Mouse (Mus musculus): Measurements from ENCODE around the gene Ppp1r37.
"Not testable (repeated sequence)": the region's sequence is repeated elsewhere in the genome, so short reads cannot be mapped to it uniquely, and the experiment has no call there.

The Ppp1r37 gene

DNA sequence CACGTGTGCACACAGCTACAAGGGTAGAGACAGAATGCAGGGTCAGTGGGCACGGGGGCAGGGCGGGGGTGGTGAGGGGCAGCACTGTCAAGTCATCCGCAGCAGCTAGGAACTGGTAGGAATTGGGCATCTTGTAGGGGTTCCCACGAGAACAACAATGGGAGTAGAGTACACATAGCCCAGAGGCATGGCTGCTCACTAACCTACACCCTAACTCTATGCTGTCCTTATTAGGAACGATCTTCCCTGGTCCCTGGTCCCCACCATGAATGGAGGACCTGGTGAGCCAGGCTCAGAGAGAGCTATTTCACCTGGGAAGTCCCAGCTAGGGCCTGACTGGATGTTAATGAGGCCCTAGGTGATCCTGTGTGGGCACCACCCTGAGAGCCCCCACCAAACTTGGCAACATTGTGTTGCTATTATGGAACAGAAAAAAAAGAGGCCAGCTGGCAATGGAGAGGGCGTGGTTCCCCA is 21.2 kb downstream of the Ppp1r37 start:
- in situ Hi-C loops (cut with MboI, MseI): no loop called here

DNA sequence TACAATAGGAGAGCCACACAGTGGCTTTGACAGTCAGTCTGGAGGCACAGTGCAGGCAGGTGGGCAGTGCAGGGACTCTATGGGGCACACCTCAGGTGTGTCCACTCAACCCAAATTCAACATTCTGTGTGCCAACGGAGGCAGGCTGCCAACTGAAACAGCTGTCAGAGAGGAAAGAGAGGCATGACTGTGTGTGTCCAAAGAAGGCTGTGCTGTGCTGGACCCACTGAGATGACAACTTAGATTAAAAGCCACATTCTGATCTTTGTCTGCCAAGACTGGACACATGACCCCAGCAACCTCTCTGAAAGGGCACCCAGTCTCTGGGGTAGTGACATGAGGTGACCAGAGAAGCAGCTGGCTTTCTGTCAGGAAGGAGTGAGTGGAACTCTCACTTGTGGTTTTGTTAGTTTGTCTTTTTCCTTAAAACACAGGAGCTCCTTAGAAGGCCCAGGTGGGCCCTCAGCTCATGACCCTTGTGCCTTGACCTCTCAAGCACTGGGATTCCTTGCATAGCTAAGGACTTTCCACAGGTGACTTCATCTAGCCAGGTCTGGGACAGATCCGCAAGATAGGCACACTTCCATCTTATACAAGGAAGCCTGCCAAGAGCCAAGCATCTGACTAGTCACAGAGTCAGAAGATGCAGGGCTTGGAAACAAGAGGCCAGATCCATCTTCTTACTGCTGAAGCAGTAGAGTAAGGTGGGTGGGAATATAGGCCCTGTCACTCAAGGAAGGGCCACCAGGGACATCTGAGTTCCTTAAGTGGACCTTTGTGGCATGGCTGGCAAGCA is 21.9 kb downstream of the Ppp1r37 start:
- in situ Hi-C loops (cut with MboI, MseI): no loop called here

DNA sequence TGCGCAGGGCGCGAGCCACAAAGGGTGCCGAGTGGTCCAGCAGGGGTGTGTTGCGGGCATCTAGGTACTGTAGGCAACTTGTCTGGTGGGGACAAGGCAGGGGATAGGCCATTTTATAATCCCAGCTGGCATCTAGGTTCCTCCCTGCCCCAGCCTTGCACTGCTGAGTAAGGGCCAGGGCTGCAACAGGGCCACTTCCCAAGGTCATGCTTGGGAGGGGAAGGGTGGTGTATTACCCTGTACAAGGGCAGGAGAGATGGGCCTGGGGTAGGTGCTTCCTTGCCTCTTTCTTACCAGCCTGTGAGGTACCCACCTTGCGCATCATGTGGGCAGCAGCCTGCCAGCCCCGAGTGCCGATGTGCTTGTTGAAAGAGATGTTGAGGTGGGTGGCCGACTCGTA is 28.2 kb downstream of the Ppp1r37 start:
- in situ Hi-C loops (cut with MboI, MseI): no loop called here

DNA sequence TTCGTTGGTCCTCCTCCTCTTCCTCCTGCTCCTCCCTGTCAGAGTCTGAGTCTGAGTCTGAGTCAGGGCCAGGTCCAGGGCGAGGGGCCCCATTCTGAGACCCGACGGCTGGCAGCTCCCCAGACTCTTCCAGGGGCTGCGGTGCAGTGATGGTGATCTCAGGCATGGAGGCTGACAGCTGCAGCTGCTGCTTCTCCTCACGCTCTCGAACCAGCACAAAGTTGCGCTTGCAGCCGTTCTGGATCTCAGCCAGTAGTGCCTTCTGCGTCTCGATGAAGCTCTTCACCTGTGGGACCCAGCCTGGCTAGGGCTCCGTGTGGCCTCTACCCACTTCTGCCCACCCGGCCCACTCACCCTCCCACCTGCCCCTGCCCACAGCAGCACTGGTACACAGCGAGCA is 30.6 kb downstream of the Ppp1r37 start:
- in situ Hi-C loops (cut with MboI, MseI): no loop called here

DNA sequence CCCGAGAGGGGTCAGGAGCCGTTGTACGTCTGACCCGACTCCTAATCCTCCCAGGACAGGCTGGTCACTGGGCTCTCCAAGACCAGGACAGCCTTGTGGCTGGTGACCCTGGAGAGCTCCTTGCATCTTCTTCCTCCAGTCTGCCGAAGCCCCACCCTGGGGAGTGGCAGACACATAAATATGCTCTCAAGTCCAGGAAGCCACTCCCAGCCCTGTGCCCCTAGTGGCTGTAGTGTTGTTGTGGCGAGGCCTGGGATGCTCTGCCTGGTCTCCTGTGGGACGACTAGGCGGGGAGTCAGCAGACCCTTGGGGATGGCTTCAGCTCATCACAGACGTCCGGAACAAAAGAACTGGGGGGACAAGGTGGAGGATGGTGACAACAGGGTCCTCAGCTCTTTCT is 31.8 kb downstream of the Ppp1r37 start:
- in situ Hi-C loops (cut with MboI, MseI): no loop called here

DNA sequence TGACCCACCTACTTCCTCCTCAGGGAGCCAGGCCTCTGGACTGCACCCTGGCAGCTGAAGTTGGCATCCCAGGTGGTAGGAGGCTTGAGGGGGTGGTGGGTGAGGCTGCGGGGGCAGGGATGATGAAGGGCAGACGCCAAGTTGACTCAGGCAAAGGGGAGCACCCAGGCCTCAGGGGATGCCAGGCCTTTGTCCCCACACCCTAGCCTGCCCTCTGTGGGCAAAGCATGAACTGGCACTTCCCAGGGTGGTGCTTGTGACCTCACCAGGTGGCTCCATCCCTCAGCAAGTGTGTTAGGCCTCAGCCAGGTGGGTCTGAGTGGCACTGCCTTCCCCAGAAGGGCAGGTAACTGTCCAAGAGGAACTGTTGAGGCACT is 37.8 kb downstream of the Ppp1r37 start:
- in situ Hi-C loops (cut with MboI, MseI): no loop called here

DNA sequence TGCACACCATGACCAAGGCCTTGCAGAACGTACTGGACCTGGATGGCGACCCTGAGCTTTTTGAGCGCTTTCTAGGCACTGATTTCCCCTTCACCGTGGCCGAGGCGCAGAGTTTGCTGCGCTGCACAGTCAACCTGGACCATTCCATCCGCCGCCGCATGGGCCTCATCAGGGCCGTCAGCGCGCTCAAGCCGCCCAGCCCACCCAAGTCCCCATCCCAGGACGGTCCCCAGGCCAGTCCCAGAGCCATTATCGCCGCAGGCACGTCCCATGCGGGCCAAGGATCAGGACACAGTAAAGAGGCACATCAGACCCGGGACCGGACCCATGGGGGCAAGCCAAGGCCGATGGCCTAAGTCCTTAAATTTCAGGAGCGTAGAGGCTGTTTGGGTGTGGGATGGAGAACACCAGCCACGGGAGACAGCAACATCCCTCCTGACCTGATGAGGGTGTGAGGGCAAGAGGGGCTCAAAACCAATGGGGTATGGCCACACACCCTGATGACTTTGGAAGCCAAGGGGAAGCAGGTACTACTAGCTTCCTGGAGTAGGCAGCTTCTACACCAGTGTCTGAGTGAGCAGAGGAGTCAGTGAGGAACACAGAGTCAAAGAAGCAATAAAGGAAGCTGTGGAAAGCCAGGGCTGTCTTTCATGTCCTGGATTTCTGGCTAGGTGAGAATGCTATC is 38.3 kb downstream of the Ppp1r37 start:
- in situ Hi-C loops (cut with MboI, MseI): no loop called here

DNA sequence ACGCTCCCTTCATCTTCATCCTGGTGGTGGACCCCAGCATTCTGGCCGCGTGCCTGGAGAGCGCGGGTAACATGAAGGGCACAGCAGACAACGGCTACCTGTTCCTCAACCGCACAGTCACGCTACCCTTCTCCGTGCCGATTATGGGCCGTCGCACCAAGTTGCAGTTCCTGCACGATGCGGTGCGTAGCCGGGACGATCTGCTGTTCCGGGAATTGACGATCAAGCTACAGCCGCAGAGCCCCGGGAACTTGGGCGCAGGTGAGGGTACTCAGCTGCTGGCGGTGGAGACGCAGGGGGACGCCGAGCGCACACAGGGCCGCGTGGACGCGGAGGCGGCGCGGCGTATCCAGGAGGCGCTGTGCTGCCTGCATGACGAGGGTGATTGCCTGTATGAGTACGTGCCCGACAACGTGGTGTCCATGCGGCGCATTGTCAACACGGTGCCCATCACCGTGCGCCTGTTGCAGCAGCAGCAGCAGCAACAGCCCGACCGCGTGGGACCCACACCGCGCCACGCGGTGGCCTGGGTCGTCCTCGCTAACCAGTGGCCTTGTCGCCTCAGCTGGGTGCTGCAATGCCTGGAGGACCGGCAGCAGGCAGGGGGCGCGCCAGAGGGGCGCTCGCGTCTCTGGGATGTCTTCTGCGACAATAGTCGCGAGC is 39.0 kb downstream of the Ppp1r37 start:
- in situ Hi-C loops (cut with MboI, MseI): no loop called here

DNA sequence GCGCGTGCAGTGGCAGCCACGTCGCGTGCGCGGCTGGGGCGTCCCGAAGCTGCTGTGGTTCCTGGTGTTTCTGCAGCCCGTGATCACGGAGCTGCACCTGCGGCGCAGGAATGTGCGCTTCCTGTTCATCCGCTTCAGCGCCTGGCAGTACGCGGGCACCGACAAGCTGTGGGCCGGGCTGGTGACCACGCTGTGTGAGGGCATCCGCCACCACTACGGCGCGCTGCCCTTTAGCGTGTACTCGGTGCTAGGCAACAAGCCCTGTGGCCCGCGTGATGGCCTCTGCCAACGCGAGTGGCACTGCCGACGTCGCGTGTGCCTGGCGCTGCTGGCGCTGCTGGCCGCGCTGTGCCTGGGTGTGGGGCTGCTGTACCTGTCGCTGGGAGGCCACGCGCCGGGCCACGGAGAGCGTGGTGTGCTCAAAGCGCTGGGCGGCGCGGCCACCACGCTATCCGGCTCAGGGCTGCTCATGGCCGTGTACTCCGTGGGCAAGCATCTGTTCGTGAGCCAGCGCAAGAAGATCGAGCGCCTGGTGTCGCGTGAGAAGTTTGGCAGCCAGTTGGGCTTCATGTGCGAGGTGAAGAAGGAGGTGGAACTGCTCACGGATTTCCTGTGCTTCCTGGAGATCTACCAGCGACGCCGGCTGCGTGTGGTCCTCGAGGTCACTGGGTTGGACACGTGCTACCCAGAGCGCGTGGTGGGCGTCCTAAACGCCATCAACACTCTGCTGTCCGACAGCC is 39.7 kb downstream of the Ppp1r37 start:
- in situ Hi-C loops (cut with MboI, MseI): no loop called here

DNA sequence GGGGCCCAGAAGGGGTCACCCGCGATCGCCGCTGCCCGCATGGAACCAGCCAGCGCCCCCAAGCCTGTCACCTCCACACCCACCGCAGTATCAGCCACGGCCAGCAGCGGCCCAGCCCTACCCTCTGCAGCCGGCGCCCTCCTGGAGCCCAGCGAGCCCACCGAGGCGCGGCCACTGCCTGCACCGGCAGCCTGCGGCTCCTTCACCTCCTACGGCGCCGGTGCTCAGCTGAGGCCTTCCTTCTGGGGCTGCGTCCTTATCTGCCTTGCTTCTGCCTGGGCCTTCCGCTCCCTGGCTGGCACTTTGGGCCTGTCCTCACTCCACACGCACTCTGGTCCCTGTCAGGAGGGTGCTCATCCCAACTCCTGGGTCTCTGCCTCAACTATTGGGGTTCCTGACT is 42.8 kb downstream of the Ppp1r37 start:
- in situ Hi-C loops (cut with MboI, MseI): no loop called here

DNA sequence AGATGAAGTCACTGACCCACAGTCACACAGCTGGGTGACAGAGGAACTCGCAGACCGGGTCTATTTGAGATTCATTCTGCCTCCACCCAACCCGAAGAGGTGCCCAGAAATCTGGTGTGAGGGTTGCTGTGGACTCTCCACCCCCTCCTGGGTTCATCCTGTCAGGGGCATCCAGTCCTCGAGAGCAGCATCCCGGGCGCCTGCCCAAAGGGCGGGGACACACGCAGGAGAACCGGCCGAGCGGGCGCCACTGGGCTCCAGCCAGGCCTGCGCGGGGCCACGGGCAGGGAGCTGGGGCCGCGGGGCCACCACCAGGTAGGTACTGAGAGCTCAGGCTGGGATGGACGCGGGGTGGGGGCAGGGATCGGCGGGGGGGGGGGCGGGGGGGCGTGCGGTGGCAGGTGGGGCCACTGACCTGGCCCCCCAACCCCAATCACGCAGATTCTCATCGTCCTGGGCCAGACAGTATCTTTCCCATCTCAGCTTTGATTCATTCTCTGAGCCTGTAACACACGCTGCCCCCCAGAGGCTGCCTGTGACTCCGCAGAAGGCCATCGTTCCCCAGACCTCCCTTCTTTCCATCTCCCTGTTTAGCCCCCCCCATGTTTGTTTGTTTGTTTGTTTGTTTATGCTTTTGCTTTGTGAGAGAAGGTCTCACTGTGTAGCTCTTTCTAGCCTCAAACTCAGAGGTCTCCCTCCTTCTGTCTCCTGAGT is 45.1 kb downstream of the Ppp1r37 start, which contains the start of gene Nkpd1:
TSS of gene Nkpd1 (plus strand) at position 187 of the 714 bp plus-strand sequence.
- in situ Hi-C loops (cut with MboI, MseI): loop anchor here (5.0 kb wide), 1 partner anchor 116 kb away; the partner anchor contains the start of genes Ckm and Klc3

DNA sequence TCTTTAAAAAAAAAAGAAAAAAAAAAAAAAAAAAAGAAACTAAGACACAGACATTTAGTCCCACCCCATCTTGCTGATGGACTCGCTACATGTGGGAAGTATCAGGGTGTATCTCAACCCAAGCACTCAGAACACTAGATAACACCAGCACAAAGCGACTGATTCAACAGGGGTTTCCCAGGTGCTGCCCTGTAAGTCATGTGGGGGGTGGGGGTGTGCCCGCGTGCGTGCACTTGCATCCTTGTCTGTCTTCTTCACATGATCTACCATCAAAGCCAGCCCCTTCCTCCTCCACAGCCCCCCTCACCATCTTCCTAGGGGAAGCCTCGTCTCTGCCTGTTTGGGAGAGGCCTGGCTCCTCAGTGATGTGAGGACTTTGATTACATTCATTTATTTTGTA is 50.5 kb downstream of the Ppp1r37 start:
- in situ Hi-C loops (cut with MboI, MseI): no loop called here

DNA sequence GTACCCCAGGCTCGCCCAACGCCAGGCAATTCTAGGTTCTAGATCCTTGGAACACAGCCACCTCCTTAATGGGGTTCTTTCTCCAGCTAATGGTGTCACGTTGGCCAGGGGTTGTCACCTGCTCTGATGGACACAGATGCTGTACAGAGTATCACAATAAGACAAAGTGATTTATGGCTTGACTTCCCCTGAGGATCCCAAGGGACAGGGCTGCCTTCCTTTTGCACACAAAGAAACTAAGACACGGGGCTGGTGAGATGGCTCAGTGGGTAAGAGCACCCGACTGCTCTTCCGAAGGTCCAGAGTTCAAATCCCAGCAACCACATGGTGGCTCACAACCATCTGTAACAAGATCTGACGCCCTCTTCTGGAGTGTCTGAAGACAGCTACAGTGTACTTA is 50.9 kb downstream of the Ppp1r37 start:
- in situ Hi-C loops (cut with MboI, MseI): not testable (repeated sequence)

DNA sequence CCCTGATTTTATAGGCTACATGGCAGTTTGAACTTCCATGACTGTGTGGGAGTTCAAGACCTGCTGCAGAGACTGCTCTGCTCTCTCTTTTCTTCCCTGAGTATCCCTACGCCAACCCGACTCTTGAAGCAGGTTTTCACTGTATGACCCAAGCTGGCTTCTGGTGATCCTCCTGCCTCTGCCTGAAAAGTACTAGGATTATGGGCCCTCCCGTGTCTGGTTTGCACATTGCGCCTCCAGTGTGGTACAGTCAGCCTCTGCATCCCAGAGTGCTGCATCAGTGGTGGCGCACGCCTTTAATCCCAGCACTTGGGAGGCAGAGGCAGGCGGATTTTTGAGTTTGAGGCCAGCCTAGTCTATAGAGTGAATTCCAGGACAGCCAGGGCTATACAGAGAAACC is 53.1 kb downstream of the Ppp1r37 start:
- in situ Hi-C loops (cut with MboI, MseI): no loop called here

DNA sequence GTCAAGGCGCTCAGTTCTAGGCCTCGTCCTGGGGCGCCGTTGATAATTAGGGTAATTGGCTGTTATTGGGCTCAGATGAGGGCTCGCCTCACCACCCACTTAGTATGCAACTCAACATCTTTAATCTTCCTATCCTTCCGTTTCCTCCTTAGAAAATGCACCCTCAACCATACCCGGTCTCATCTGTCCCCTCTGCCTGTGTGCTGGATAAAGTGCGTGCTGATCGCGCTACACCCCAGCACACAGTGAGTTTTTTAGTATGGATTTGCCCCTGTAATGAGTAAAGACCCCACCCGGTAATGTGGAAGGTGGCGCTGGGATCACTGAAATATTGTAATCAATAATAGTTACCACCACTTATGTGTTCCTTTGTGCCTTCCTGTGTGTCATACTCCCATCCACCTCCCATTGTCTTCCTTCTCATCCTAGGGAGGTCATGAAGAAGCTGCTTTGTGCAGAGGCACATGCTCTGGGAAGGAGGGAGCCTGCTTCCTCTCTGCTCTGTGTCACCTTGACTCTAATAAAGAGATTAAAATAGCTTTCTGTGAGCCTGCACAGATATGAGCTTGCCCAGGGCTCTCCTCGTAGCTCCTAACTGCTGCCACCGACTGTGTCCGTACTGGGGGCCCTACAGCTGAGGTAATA is 53.8 kb downstream of the Ppp1r37 start:
- in situ Hi-C loops (cut with MboI, MseI): no loop called here

DNA sequence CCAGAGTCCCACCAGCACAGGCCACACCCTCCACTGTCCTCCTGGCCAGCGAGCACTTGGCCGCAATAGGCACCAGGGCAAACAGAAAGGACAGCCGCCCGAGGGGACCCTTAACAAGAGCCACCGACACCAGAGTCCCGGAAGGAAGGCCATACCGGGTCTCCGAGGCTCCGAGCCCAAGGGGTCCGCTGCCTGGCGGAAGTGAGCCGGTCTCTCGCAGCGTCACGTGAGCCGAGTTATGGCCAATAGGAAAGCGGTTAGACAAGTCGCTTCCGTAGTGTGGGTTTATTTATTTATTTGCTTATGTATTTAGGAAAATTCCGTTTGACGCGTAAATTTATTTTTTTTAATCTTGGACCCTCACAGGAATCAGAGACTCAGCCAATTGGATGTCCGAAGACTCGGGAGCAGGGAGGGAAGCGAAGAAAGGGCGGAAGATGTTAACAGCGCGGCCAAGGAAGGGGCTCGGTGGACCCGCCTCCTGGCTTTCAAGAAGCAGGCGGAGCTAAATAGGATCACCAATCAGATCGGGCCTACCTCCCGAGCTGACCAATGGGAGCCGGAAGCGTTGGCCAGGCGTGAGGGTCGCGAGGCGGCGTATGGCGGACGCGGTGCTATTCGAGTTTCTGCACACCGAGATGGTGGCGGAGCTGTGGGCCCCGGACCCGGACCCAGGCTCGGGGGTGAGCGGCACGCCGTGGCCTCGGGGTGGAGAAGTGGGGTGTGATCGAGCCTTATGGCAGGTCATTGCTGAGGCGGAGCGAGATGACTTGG is 54.5 kb downstream of the Ppp1r37 start, which contains the start of the genes Bloc1s3 and Trappc6a:
TSS of gene Bloc1s3 (minus strand) at position 218 of the 774 bp plus-strand sequence.
TSS of gene Trappc6a (plus strand) at position 246 of the 774 bp plus-strand sequence.
- in situ Hi-C loops (cut with MboI, MseI): no loop called here

DNA sequence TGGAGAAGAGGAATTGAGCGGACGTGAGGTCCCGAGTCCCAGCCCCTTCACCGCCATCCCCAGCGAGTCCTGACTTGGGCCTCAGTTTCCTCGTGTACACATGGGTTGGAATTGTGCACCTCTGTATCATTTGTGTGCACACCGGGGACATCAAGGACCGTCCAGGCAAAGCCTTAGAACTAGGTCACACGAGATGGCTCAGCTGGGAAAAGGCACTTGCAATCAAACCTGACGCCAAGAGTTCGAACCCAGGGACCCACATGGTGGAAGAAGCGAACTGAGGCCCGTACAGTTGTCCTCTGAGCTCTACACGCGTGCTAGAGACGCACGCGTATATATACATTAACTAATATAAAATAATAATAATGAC is 55.3 kb downstream of the Ppp1r37 start:
- in situ Hi-C loops (cut with MboI, MseI): no loop called here

DNA sequence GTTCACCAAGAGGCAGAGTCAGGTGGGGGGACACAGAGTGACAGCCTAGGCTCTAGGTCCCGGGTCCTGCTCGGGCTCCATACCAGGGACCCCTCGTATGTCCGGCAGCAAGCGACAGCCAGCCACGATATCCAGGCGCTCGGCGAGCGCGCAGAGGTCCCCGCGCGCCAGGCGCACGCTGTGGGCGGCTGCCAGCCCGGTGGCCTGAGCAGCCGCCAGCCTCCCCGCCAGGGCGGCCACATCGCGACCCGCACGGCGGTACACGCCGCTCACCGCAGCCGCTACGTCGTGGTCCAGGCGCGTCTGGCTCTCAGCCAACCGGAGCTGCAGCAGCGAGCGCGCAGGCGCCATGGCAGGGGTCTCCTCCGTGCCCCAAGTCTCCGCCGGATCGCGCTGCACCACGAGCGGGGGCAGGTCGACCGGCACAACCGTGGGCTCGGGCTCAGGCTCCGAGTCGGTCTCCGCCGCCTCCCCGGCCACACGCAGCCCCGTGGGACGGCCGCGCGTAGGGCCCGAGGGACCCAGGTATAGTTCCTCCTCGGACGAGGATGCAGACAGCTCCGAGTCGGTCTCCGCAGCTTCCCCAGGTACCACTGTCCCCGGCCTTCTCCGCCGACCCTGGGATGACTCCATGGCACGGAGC is 55.8 kb downstream of the Ppp1r37 start:
- in situ Hi-C loops (cut with MboI, MseI): no loop called here

DNA sequence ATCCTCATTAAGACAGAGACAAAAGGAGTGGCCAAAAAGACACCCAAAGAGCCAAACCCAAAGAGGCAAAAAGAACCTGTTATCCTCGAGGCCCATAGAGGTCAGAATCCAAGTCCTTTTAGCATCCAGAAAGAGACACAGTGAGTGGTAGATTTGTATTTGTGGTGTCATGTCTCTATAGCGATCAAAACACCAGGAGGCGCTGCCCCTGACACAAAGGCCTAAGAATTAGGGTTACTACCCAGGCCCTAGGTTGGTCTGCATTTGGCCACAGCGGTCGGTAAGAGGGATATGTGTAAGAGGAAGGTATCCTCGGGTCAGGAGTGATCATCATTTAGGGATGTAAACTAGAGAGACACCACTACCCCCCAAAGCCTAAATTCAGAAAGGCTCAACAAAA is 56.5 kb downstream of the Ppp1r37 start:
- in situ Hi-C loops (cut with MboI, MseI): no loop called here

All from T-helper 2 cell (primary cell).